Mouse (Mus musculus) heart, adult 2 months (tissue): ENCODE data around the gene Acp7. TPM values are rescaled to one million over a fixed set of nuclear protein-coding genes. Genes with fewer than 3 reads are reported as not detected.

Source experiments
- DNase-seq, 2 experiments: peaks; one replicate each; pipeline ENCODE4 v3.0.0; 2021
- H3K27ac ChIP-seq: fragments of 200-600 bp; 2 replicates; pipeline ENCODE4 v1.8.1; 2022
- H3K27me3 ChIP-seq: fragments of 200-500 bp; 2 replicates; pipeline ENCODE4 v1.6.1; 2012; ENCODE audit warnings: mild to moderate bottlenecking, low read length, inconsistent platforms, mixed read lengths; ENCODE audit not compliant: control insufficient read depth, insufficient read depth
- H3K36me3 ChIP-seq: fragments of 200-500 bp; 2 replicates; pipeline ENCODE4 v1.6.1; 2012; ENCODE audit warnings: low read length, inconsistent platforms; ENCODE audit not compliant: control insufficient read depth, insufficient read depth
- H3K4me1 ChIP-seq: fragments of 200-500 bp; 2 replicates; pipeline ENCODE4 v1.6.1; 2011; ENCODE audit warnings: low read length; ENCODE audit not compliant: control insufficient read depth, insufficient read depth
- H3K4me3 ChIP-seq: fragments of 200-600 bp; 2 replicates; pipeline ENCODE4 v1.8.1; 2022
- H3K79me2 ChIP-seq: fragments of 200-500 bp; replicated peaks from 2 replicates; pipeline ENCODE4 v1.6.1; 2012; ENCODE audit warnings: mild to moderate bottlenecking, inconsistent platforms, low read length, moderate library complexity, mixed read lengths; ENCODE audit not compliant: control insufficient read depth, insufficient read depth
- H3K9ac ChIP-seq: fragments of 200-500 bp; 2 replicates; pipeline ENCODE4 v1.6.1; 2012; ENCODE audit warnings: low read depth, mild to moderate bottlenecking, control low read depth, inconsistent platforms, low read length, mixed read lengths
- CTCF ChIP-seq: fragments of 200-600 bp; IDR thresholded peaks from 2 replicates; pipeline ENCODE4 v1.8.1; 2022; ENCODE audit warnings: antibody characterized with exemption, mild to moderate bottlenecking, moderate library complexity
- EP300 ChIP-seq: fragments of 200-500 bp; IDR thresholded peaks from 2 replicates; pipeline ENCODE4 v1.6.1; 2011; ENCODE audit warnings: low read depth, low read length, control low read depth; ENCODE audit not compliant: insufficient read depth
- POLR2A ChIP-seq: fragments of 200-500 bp; IDR thresholded peaks from 2 replicates; pipeline ENCODE4 v1.6.1; 2011; ENCODE audit warnings: mild to moderate bottlenecking, low read depth, low read length, control low read depth; ENCODE audit not compliant: insufficient read depth
- WGBS: fragments of 180-500 bp; shearing (Covaris S2); methylation state at CpG from one replicate; pipeline ENCODE4 v1.1.7; 2018; 5-methylcytosine and 5-hydroxymethylcytosine counted together
- intact Hi-C: fragments of 180-260 bp; cut with DNase I; formaldehyde crosslinking; loops from one replicate; pipeline ENCODE4 v1.15.1; 2025
- polyA plus RNA-seq: library from polyadenylated mRNA; depleted of rRNA; stranded (reverse); fragments of >200 nt; gene quantifications from 2 replicates; pipeline ENCODE4 v1.2.3, GENCODE M21; 2012
- total RNA-seq, 2 experiments: library from RNA; stranded (reverse); gene quantifications; 2 replicates each; pipeline ENCODE4 v1.2.3; 2021

Acp7 gene
- total and polyA plus RNA-seq, 3 experiments, result 0.49 TPM; not detected in 2

- no peaks in the 10 kb centered on the region for H3K4me1 ChIP-seq
- no peak overlapping the region for H3K4me3 ChIP-seq
- no peak for DNase-seq
- H3K27ac ChIP-seq, result no peak overlapping the region
- H3K27me3 ChIP-seq, result 0 out of 2 replicates have a peak, but pooled peaks cover 3% of the 10 kb centered on the region
- intact Hi-C loops, result no loop called here
- TF ChIP-seq EP300, result no peak
- no peak for TF ChIP-seq CTCF
- no peak for TF ChIP-seq POLR2A
- no peak overlapping the region for H3K9ac ChIP-seq
- no peaks in the 10 kb centered on the region for H3K79me2 ChIP-seq
- WGBS, result 87% methylated on average over 5 of the region's 5 CpGs
- no peaks in the 10 kb centered on the region for H3K36me3 ChIP-seq
Observed at GRCm38 (mm10) chr7:28672276-28672675, 41.1 kb upstream of the Acp7 start.

DNA sequence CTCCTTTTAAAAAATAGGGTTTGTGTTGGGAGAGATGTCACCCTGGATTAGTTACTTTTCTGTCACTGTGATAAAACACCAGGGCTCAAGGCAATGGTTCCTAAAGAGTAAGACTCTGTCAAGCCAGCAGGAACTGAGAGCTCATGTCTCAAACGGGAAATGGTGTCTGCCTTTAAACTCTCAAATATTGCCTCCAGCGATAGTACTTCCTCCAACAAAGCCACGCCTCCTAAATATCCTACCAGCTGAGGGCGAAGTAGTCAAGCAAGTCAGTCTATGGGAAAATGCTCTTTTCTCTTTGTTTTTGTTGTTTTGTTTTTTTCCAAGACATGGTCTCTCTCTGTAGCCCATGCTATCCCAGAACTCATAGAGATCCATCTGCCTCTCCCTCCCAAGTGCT lies 40.0 kb upstream of the Acp7 start:
- intact Hi-C loops, result no loop called here

DNA sequence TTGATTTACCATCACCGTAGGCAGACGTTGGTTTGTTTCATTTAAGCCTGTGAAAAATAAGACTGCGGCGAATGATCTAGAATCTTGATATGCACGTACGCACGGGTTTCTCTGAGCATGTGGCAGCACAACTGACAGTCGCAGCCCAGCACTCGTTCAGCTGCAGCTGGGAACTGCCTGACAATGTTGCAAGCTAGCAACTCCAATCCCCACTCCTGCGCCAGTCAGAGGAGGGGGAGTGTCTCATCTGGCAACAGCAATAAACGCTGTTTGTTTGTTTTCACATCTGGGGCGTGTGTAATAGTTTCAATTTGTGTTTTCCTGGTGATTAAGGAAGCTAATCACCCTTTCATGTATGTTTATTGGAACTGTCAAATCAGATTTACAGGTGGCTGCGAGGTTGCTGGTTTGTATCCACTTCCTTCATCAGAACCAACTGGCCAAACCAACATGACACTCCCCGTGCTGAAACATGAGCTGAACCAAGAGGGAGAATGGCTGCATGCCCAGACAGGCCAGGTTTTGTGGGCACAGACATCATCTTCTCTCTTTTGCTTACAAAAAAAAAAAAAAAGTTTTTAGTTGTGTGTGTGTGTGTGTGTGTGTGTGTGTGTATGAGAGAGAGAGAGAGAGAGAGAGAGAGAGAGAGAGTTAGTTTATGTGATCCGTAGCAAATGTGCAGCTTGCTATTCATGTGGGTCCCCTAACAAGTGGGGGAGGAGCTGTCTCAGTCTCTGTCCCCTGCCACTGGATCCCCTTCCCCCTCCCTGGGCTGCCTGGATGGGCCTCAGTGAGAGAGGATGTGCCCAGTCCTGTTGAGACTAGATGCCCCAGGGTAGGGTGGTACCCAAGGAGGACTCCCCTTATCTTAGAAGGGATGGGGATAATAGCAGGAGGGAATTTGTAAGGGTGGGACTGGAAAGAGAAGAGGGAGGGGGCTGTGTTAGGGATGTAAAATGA lies 34.8 kb upstream of the Acp7 start:
- Histone ChIP-seq H3K4me3 (no peak overlapping the region), H3K9ac (no peak overlapping the region)
- WGBS, result 26% methylated on average over 15 of the region's 15 CpGs

More for the DNA sequence above, 40.0 kb upstream of the Acp7 start:
- DNase-seq, result no peak
- Histone ChIP-seq H3K27me3 (no peaks in the 10 kb centered on the region), H3K4me1 (no peaks in the 10 kb centered on the region), H3K27ac (no peak overlapping the region), H3K79me2 (no peaks in the 10 kb centered on the region), H3K4me3 (no peak overlapping the region), H3K36me3 (no peaks in the 10 kb centered on the region), H3K9ac (no peak overlapping the region)
- no peak for TF ChIP-seq POLR2A
- TF ChIP-seq CTCF, result no peak
- TF ChIP-seq EP300, result no peak
- WGBS, result 38% methylated on average over 4 of the region's 4 CpGs

DNA sequence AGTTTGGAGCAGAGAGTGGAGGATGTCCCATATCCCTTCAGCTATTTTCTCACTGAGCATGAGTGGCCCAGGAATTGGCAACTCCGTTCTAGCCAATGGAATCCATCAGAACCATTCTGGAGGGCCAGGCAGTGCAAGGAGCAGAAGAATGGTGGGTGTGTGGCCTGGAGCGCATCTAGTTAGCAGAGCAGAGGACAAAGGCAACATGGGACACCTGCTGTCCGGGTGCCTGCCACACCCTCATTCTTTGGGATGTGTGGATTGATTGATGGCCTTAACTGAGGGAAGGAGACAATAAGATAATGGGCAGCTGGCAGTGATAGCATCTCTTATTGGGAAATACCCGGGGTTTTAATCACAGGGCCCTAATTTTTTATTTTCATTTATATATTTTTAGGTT lies 25.3 kb upstream of the Acp7 start:
- WGBS, result 64% methylated on average over 4 of the region's 4 CpGs
- Histone ChIP-seq H3K27ac (no peak overlapping the region), H3K9ac (no peak overlapping the region), H3K4me1 (no peaks in the 10 kb centered on the region), H3K79me2 (no peaks in the 10 kb centered on the region), H3K36me3 (no peaks in the 10 kb centered on the region), H3K4me3 (no peak overlapping the region), H3K27me3 (no peaks in the 10 kb centered on the region)
- intact Hi-C loops, result no loop called here
- no peak for DNase-seq
- TF ChIP-seq EP300 (no peak), CTCF (no peak), POLR2A (no peak)

More for the DNA sequence above, 34.8 kb upstream of the Acp7 start:
- no peaks in the 10 kb centered on the region for H3K36me3 ChIP-seq
- no peaks in the 10 kb centered on the region for H3K4me1 ChIP-seq
- H3K79me2 ChIP-seq, result no peaks in the 10 kb centered on the region
- TF ChIP-seq POLR2A (no peak), CTCF (no peak), EP300 (no peak)
- H3K27ac ChIP-seq, result no peak overlapping the region
- peak in 1 of 2 experiments; percentile 4 for DNase-seq
- intact Hi-C loops, result no loop called here
- no peaks in the 10 kb centered on the region for H3K27me3 ChIP-seq

GRCm38 (mm10) chr7:28651157-28651556 lies 20.0 kb upstream of the Acp7 start:
- TF ChIP-seq CTCF (no peak), POLR2A (no peak), EP300 (no peak)
- H3K79me2 ChIP-seq, result no peaks in the 10 kb centered on the region
- DNase-seq, result no peak
- H3K27me3 ChIP-seq, result no peaks in the 10 kb centered on the region
- no peak overlapping the region for H3K27ac ChIP-seq
- no peaks in the 10 kb centered on the region for H3K36me3 ChIP-seq
- H3K4me3 ChIP-seq, result no peak overlapping the region
- intact Hi-C loops, result no loop called here
- H3K9ac ChIP-seq, result no peak overlapping the region
- WGBS, result 86% methylated on average over 2 of the region's 2 CpGs
- no peaks in the 10 kb centered on the region for H3K4me1 ChIP-seq

DNA sequence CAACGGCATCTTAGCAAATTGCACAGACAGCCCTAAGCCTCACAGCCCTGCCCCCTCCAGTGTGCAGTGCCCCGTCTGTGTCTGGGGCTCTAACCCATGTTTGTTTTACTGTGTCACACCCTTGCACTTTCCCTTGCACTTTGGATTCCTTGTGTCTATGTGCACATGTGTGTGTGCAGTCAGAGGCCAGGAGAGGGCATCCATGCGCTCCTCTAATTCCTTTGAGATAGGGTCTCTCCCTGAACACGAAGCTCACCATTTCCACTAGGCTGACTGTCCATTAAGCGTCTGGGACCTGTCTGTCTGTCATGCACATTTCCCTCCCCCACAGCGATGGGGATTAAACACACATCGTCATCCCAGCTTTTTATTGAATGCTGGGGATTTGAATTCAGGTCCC lies 15.9 kb upstream of the Acp7 start:
- WGBS, result 53% methylated on average over 7 of the region's 7 CpGs
- no peak for DNase-seq
- Histone ChIP-seq H3K9ac (no peak overlapping the region), H3K27me3 (no peaks in the 10 kb centered on the region), H3K27ac (no peak overlapping the region), H3K4me1 (no peaks in the 10 kb centered on the region), H3K4me3 (no peak overlapping the region), H3K36me3 (no peaks in the 10 kb centered on the region), H3K79me2 (no peaks in the 10 kb centered on the region)
- intact Hi-C loops, result no loop called here
- TF ChIP-seq EP300 (no peak), POLR2A (no peak), CTCF (no peak)
